Mouse (Mus musculus) frontal cortex, adult (tissue): ENCODE measurements around the gene Ascc1.
"Not testable (repeated sequence)": the region's sequence is repeated elsewhere in the genome, so short reads cannot be mapped to it uniquely, and the experiment has no call there.

ENCODE experiments used
- ATAC-seq: cut with Nextera tagmentation; 2 replicates; pipeline ENCODE4 v1.9.2; 2017; ENCODE audit warnings: mild to moderate bottlenecking, moderate library complexity, mixed read lengths; ENCODE audit not compliant: low TSS enrichment

Ascc1 gene

DNA sequence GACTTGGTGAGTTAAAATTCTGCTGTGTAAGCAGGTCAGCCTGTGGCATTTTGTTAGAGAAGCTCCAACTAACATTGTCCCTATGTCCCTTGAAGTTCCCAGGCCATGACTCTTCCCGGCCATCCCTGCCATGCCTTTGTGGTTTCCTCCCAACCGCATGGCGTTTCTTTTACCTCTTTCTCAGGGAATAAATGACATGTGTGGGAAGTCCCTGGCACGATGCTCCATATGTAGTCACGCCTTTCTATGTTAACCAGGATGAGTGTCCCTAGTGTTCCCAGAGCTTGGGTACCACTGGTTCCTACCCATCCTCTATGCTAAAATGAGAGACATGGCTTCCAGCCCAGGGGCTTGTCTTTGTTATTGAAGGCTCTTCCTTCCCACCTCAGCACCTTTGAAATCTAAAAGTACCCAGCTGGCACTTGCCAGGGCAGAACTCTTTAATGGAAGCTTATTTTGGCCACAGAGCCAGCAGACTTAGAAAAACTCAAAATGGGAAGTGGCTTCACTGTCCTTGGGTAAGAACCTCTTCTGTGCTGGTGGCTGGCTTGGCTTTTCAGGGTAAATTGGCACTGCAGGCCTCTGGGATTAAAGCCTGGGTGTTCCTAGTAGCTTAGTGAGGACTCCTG lies 24.8 kb upstream of the Ascc1 start:
- peak; percentile 39 for ATAC-seq

DNA sequence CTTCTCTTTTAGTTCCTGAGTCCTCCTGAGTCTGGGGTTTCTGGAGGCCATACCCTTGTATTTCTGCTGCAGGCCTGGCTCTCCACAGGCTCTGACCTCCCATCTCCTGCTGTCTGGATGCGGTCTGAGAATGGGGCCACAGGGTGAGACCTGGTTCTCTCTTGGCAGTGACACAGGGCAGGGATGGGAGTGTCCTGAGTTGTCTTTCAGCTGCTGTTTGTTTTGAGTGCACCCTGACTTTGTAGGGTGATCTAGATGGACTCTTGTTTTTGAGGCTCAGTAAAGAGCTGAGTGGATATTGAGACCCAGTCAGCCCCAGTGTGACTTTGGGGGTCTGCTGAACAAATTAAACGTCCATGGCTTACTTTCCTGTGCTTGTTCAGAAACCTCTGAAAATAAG lies 24.2 kb upstream of the Ascc1 start:
- ATAC-seq = no peak

DNA sequence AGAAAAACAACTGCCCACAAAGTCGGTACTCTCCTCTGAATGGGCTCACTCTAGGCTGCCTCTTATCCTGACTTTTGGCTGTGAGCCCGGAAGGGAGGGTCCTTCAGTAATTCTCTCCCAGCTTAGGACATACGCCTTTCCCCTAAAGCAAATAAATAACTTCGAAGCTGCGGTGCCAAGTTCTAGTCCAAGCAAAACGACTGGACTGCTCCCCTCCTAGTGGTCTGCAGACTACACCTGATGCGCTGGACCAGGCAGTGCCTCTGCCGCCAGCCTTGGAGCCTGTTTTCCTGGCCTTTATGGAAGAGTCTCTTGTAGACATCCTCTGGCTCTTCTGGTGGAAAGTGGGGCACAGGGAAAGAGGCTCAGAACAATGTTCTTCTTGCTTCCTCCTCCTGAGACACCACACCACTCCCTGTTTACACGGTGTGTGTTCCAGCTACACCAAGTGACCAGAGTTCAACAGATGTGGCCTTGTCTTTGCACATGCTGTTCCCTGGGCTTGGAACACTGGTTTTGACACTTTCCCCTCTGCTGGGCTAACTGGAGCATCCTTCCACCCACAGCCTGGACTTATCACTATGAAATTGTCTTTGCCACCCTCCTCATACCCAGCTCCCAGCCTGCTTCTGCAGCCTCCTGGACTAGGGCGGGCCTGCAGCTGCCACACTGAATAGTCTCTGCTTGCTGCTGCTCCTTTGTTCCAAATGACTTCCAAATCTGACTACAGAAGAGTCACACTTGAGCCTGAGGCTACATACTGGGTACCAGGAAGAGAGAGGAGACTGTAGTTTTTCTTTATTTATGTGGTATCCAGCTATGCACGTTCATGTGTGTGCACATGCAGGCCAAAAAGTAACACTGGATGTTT lies 23.5 kb upstream of the Ascc1 start:
- peak; percentile 56 for ATAC-seq

DNA sequence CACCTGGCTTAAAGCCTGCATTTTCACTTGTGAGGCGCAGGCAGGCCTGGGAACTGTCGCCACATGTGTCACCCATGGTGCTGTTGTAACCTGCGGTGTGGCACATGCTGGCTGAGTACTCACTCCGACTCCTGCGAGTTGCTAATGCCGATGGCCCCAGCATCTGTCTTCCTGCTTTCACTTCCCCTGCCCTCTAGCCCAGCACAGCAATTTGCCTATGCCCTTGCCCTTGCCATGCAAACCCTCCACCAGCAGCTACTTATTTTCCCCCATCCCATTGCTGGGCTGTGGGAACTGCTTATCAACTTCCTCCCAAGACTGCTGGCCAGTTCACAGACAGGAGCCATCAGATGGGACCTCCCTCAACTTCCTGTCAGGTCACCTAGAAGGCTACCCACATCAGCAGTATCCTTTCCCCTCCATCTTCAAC lies 21.8 kb upstream of the Ascc1 start:
- no peak for ATAC-seq

DNA sequence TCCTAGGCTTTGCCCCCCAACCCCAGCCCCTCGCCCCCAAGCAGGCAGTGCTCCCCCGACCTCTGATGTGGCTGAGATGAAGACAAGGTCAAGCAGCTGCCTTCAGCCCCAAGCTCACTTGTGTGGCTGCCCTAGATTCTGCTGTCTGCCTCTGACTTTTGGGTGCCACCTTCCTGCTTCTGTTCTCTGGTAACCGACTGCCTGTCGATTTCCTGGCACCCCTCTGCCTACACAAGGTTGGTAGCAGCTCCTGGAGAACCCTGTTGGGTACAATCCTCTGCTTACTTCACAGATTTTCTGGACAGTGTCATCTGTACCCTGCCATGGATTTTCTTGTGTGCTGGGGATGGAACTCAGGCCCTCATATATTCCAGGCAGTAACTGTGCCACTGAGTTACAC lies 21.3 kb upstream of the Ascc1 start:
- ATAC-seq = no peak

DNA sequence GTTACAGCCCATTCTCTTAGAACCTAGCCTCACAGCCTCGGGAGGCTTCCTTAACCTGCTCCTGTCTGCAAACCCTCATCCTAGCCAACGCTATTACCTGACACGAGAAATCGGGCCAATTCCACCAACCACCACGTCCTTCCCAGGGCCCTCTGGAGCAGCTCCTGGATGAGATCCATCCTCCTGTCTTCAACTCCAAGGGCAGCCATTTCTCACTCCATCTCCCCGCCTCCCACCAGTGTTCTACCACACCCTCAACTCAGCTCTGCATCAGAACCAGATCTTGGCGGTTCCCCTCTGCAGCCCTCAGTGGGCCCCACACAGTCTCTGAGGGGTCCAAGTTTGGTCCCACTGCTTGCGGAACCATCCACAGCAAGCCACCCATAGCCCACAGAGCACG lies 20.8 kb upstream of the Ascc1 start:
- ATAC-seq = no peak

DNA sequence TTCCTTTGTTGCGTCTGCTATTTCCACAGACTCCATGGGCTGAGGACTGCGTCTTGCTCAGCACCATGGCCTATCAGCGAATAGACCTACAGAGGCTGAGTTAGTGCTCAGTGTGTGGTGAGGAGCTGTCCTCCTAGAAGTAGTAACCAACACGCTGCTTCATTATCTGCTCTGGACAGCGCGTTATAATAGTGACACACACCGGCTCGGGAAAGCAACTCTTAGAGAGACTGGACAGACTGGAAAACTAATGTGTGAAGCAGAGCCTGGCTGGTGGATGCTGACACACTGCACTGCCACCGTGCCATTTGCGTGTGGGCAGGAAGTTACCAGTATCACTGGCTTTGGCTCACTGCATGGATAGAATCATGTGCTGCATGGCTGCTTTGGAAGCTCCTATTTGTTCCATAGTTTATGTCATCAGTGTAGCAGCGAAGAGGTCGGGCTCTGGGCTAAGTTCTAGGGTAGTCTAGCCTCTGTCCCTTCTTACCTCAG lies 20.2 kb upstream of the Ascc1 start:
- ATAC-seq = no peak

DNA sequence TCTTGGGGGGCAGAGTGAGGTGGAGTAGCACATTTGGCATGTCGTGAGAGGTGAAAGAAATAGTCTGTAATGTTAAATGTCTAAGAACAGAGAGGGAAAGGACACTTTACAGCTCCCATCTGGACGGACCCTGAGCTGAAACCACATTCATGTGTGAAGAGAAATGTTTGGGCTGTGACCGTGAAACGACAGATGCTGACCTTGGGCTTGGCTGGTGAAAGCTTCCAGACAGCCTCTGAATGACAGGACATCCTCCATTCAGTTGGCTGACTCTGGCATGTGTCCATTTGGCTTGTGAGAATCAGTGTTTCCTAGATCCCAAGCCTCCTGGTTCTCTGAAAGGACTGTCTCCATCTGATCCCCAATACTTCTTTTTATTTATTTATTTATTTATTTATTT lies 14.6 kb upstream of the Ascc1 start:
- no peak for ATAC-seq

DNA sequence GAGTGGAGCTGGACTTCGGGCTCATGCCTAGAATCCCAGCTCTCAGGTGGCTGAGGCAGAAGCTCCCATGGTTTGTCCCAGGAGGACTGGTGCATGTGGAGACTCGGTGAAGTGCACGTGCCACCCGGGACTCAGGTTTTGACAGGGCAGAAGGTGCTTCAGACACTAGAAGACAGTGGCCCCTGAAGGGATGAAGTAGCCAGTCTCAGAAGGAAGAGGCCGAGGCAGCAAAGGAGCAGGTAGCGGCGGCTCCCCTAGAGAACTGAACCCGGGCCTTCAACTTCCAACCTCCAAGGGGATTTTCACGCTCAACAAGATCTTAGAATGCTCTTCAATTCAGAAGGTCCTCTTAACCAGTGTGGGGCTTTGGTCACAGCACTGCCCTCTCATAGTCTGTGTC lies 12.2 kb upstream of the Ascc1 start:
- ATAC-seq = no peak

DNA sequence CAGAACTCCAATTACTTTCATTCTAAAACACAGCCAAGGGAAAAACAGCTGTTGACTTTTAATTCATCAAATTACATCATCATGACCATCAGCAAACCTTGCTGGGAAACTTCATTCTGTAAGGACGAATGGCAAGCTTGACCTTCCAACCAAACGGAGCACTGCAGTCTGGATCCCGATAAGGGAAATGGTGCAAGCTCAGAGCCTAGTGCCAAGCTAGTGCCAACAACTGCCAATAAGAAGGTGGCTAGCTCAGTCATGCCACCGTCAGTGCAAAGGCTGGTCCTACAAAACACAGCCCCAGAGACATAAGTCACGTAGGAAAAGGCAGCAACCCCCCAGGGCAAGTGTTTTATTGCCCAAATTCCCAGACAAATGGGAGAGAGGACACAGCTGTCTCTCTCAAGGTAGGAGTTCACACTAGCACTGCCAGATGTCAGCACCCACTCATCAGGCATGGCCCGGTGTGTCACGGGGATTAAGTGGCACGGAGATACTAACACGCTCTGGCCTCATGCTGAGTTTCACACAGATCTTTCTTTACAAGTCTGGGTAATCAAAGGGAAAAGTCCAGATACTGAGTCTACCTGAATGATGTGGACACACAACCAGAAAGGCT lies 11.2 kb upstream of the Ascc1 start:
- no peak for ATAC-seq

DNA sequence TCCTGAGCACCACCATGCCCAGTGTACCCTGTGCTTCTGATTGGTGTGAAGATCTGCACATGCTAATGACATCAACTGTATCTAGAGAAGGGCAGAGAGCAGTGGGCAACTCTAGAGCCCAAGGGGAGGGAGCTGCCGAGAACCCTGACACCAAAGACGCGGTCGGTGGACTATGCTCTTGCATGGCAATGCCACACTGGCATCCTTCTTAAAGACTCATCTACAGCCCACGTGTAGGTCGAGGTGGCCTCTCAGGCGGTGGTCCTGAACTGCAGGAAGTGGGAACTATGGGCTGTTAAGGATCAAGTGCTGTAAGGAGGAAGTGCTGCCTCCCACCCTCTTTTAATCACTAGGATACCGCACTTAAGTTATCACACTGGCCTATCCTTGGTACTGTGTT lies 10.6 kb upstream of the Ascc1 start:
- no peak for ATAC-seq

DNA sequence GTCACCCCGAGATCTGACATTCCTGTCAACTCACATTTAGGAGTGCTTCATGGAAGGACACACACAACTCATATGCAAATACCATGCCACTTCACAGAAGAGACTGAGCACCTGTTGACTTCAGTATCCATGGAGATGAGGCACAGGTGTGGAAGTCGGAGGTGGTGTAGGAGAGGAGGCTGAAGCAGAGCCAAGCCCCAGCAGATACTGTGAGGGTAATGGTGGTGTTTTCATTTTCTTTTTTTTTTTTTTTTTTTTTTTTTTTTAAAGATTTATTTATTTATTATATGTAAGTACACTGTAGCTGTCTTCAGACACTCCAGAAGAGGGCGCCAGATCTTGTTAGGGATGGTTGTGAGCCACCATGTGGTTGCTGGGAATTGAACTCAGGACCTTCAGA lies 8.8 kb upstream of the Ascc1 start:
- ATAC-seq = not testable (repeated sequence)

DNA sequence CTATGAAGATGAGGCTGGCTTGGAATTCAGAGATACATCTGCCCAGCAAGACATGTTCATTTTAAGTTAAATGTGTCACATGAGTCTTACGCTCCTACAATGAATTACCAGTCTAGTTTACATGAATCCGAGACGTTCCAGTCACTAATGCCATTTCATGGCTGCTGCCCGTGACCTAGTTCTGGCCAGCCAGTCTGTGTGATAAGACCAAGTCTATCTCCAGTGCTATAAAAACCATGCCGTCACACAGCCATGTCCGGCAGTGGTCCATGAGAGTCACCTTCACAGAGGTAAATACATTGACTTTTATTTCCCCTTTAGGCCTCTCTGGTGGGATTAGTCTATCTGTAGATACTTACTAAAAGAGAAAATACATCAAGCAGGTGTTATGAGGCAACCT lies 6.7 kb upstream of the Ascc1 start:
- no peak for ATAC-seq

DNA sequence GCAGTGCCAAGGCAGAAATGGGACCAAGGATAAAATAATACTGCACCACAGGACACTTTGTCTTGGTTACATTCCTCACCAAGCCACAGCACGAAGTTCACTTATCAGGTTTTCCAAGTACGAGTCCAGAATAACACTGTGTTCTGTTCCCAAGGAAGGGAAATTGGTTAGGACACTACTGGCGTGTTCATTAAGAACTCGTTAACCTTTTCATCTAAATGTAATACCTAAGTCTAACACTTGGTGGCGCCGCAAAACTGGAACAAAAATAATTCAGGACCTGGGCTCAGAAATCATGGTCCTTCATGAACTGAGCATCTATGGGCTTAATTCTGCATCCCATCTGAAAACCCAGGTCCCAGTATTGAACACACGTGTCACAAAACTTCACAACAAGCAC lies 5.0 kb upstream of the Ascc1 start:
- ATAC-seq = no peak

DNA sequence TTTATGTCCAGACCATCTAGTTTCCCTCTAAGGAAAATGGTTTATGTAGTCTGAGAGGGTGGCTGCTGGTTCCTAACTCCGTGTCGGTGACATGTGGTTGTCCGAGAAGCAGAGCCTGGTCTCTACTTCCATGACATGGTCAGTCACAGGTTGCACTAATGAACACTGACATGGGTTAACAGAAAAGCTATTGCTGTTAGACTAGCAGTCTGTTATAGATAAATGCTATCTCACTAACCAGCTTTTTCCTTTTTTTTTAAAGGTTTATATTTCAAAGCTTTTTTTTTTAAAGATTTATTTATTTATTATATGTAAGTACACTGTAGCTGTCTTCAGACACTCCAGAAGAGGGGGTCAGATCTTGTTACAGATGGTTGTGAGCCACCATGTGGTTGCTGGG lies 3.5 kb upstream of the Ascc1 start:
- ATAC-seq = no peak

DNA sequence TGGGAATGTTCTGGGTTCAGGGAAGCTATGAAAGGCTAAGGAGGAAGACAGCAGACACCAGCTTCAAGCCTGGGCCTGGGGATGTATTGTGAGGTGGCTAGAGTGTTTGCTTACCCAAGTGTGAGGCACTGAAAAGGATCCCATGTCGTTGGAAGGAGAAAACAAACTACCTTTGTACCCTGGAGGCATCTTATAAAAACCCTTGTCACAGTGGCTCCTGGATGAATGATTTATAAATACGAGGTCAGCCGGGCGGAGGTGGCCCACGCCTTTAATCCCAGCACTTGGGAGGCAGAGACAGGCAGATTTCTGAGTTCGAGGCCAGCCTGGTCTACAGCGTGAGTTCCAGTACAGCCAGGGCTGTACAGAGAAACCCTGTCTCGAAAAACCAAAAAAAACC lies 942 bp upstream of the Ascc1 start:
- ATAC-seq = not testable (repeated sequence)

DNA sequence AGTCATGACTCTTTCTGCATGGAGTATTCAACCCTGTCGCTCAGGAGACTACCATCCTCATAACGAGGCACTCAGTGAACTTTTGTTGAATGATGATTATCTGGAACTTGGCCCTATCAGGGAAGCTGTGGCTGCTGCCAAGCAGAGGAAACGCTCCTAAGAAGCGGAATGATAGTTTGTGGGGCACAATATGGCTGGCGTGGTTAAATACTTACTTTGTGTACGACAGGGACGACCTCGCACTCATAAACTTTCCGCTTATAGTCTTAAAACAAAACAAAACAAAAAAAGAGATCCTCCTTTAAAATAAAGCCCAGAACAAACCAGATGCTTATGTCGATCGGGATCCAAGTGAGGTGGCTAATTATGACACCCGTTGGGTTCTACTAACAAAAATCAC lies 402 bp upstream of the Ascc1 start:
- ATAC-seq = peak; percentile 21

DNA sequence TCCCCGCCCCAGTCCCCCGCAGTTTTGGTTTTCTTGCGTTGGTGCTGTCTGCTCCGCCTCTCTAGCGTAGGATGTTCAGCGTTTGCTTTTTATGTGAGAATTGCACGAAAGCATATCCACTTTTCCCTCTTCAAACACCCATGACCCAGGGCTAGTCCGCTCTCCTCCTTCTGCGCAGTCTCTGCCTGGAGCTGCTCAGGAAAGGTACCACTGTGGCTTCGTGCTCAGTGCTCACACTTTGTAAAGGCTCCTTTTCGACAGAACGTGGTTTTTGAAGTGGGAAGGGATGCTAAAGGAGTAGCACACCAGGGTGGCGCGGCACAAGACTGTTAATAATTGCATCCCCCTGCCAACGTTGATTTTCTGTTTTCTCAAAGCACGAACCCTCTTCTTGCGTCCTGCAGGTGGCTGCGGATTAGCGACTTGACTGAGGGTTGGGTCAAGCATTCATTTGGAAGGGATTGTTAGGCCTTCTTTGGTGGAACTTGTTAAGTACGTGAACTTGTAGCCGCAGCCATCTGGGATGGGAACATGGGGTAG lies 678 bp downstream of the Ascc1 start:
- ATAC-seq = peak; percentile 0; the same call in 1 of the 2 replicates

DNA sequence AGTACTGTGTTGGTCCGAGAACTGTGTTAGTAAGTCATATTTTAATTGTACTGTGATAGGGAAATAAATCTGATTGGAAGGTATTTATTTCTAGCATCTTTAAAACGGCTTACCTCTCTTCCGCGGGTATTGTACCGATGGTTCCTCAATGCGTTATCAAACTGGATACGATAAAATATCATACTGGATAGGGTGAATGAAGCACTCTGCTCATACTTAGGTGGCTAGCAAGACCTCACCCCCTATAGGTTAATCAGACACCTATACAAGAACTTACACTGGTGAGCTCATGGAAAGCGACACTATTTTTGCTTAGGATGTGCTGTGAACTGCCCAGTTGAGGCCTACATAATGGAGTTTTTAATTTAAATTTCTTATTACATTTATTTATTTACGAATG lies 1.2 kb downstream of the Ascc1 start:
- ATAC-seq = no peak

DNA sequence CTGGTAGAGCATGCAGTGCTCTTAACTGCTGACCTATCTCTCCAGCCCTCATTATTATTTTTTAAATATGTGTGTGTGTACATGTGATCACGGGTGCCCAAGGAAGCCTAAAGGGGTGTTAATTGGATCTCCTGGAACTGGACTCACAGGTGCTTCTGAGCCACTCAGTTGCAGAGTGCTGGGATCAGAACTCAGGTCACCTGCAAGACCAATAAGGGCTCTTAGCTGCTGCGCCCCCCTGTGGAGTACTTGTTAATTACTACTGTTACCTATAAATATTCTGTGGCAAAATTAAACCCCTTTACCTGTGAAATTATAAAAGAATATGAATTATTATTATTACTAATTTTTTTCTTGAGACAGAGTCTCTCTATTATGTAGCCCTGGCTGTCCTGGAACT lies 2.7 kb downstream of the Ascc1 start:
- ATAC-seq = no peak

DNA sequence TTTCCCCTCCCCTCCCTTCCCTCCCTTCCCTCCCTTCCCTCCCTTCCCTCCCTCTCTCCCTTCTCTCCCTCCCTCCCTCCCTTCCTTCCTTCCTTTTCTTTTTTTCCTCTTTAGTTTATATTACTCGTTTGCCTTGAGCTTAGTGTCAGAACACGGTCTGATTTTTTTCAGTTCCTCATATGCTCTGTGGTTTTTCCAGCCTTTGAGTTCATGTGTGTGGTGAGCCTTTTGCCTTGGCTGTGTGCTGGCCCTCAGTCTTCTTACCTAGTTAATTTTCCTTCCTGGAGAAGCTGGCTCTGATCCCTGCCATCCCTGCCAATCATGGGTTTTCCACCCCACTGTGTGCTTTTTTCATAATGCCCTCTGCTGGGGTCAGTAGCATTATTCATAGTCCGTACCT lies 6.5 kb downstream of the Ascc1 start:
- no peak for ATAC-seq

DNA sequence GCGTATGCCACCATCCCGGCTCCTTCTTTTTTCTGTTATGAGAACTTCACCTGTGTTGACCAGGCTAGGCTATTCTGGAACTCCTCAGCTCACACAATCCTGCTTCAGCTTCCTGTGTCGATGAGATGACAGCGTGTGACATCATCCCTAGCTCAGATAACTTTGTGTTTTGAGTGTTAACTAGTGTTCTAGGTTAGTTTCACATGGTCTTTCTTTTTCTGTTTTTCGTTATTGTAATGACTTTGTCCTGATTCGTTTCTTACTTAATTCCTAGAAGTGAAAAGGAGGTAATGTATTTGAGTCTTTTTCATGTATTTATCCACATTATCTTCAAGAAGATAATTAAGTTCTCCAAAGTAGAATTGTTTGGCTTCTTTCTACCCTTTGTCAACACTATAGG lies 13.6 kb downstream of the Ascc1 start:
- no peak for ATAC-seq

DNA sequence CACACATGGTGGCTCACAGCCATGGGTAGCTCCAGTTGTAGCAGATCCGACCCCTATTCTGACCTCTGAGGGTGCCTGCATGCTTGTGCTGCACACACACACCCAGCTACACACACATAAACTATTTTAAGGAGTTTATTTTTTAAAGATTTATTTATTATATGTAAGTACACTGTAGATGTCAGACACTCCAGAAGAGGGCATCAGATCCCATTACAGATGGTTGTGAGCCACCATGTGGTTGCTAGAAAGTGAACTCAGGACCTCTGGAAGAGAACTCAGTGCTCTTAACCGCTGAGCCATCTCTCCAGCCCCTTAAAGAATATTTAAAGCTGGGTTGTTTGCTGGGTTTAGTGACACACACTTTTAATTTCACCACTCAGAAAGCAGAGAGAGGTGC lies 16.7 kb downstream of the Ascc1 start:
- ATAC-seq = no peak
